Comparison of ENCODE assay signal across 23 mouse cellular contexts in genomic region chrX:71983205-71983604, GRCm38 (mm10). TPM values are rescaled to one million over a fixed set of nuclear protein-coding genes. Genes with fewer than 3 reads are reported as not detected.
DNase-seq lines count a peak whose midpoint lies in the region; ATAC-seq and TF ChIP-seq lines count a peak whose summit lies in the region.
"Had no signal": no experiment of that assay in that cellular context is flagged by ENCODE, and none has a peak within 500 bp of the region (broad histone marks: within the 10 kb centered on the region; RNA-seq: fewer than 3 reads in every experiment).

No protein-coding gene starts in this region.

- no peak overlapping the region for H3K4me2 ChIP-seq in lung, postnatal 0 days (replicated peaks; ENCODE audit: low read depth, low read length)
- H3K4me2 ChIP-seq: embryonic facial prominence, embryonic 12.5 days; forebrain, embryonic 13.5 days; forebrain, embryonic 15.5 days had no signal

- H3K9me3 ChIP-seq in lung, postnatal 0 days (ENCODE audit: low read length), result no peaks in the 10 kb centered on the region
- H3K9me3 ChIP-seq: embryonic facial prominence, embryonic 10.5 days; embryonic facial prominence, embryonic 12.5 days; forebrain, embryonic 13.5 days; forebrain, embryonic 15.5 days had no signal

- no peak overlapping the region for H3K9ac ChIP-seq in lung, postnatal 0 days (replicated peaks; ENCODE audit: low read depth)
- H3K9ac ChIP-seq: embryonic facial prominence, embryonic 12.5 days; forebrain, embryonic 13.5 days; forebrain, embryonic 15.5 days; forebrain, postnatal 0 days had no signal

- H3K27me3 ChIP-seq in lung, postnatal 0 days (replicated peaks; ENCODE audit: insufficient read depth, low read length), result no peaks in the 10 kb centered on the region
- H3K27me3 ChIP-seq: embryonic facial prominence, embryonic 12.5 days; forebrain, embryonic 13.5 days; forebrain, embryonic 15.5 days had no signal

- H3K4me1 ChIP-seq in lung, postnatal 0 days (ENCODE audit: insufficient read depth, low read depth, low read length), result no peaks in the 10 kb centered on the region
- H3K4me1 ChIP-seq: embryonic facial prominence, embryonic 10.5 days; embryonic facial prominence, embryonic 12.5 days; forebrain, embryonic 13.5 days; forebrain, embryonic 15.5 days had no signal

- H3K4me3 ChIP-seq in lung, postnatal 0 days (ENCODE audit: low read depth, low read length), result no peak overlapping the region
- H3K4me3 ChIP-seq: embryonic facial prominence, embryonic 10.5 days; embryonic facial prominence, embryonic 12.5 days; forebrain, embryonic 13.5 days; forebrain, embryonic 15.5 days had no signal

- TF ChIP-seq EP300 in lung, postnatal 0 days (IDR thresholded peaks at IDR 0.05), result no peak

- 13% methylated on average over 2 of the region's 2 CpGs for WGBS in lung, postnatal 0 days

- no peak for TF ChIP-seq CTCF in lung, postnatal 0 days (IDR thresholded peaks at IDR 0.05)

- H3K27ac ChIP-seq in lung, postnatal 0 days (ENCODE audit: low read length), result no peak overlapping the region
- H3K27ac ChIP-seq: embryonic facial prominence, embryonic 10.5 days; embryonic facial prominence, embryonic 12.5 days; forebrain, embryonic 13.5 days; forebrain, embryonic 15.5 days had no signal

- DNase-seq in frontal cortex, postnatal 10 days (ENCODE audit: low spot score in 2 of 2), result no peak
- DNase-seq in lung, postnatal 0 days (ENCODE audit: low spot score), result peak; percentile 61
- DNase-seq in lung, postnatal 14 days, result no peak
- peak; percentile 17 for DNase-seq in lung, postnatal 36 days
- DNase-seq in lung, postnatal 10 days, result no peak
- peak; percentile 7 for DNase-seq in brain, adult 2 months (ENCODE audit: low read depth, low spot score)
- DNase-seq in adrenal gland, adult 18-20 months (ENCODE audit: low spot score in 2 of 2), result no peak
- DNase-seq: adrenal gland, adult 2 months; cerebellum, adult 11-12 months; cerebellum, adult 2 months; cerebellum, adult 9-10 months; forebrain, postnatal 0 days had no signal

- H3K36me3 ChIP-seq in lung, postnatal 0 days (ENCODE audit: insufficient read depth, low read length), result no peaks in the 10 kb centered on the region
- H3K36me3 ChIP-seq: embryonic facial prominence, embryonic 10.5 days; embryonic facial prominence, embryonic 12.5 days; forebrain, embryonic 15.5 days had no signal

- peak; percentile 52; the same call in 1 of the 2 replicates for ATAC-seq in frontal cortex, adult (ENCODE audit: low TSS enrichment)
- ATAC-seq in lung, postnatal 0 days, result peak; percentile 58
- ATAC-seq: forebrain, embryonic 13.5 days; forebrain, embryonic 15.5 days; forebrain, postnatal 0 days had no signal

RNA-seq across cellular contexts. Expression of gene Cnga2, which starts 8.4 kb away (rescaled TPM):
- 0.80 and 0.91 TPM in 2 replicates for polyA plus RNA-seq in lung, postnatal 0 days (2015; fragmentation: Nextera tagmentation; extraction: Ambion mirVana)
- total RNA-seq in adrenal gland, adult 18-20 months (2021), result not detected
- total RNA-seq: adrenal gland, adult 2 months; ES-E14; MEL had no signal
- polyA plus RNA-seq: adrenal gland, adult 2 months; C2C12; embryonic facial prominence, embryonic 10.5 days; forebrain, embryonic 11.5 days had no signal

RNA-seq across cellular contexts. Expression of gene Fate1, which starts 10.4 kb away (rescaled TPM):
- polyA plus RNA-seq in lung, postnatal 0 days (2015; fragmentation: Nextera tagmentation; extraction: Ambion mirVana), result 0.19 and 0.26 TPM in 2 replicates
- total RNA-seq in adrenal gland, adult 18-20 months (2021), result not detected
- total RNA-seq: adrenal gland, adult 2 months; adrenal gland, postnatal 25 days; ES-E14; MEL had no signal
- polyA plus RNA-seq: C2C12; embryonic facial prominence, embryonic 10.5 days; embryonic facial prominence, embryonic 12.5 days; embryonic facial prominence, embryonic 14.5 days; forebrain, embryonic 11.5 days; forebrain, embryonic 13.5 days; forebrain, embryonic 15.5 days; forebrain, postnatal 0 days had no signal

RNA-seq across cellular contexts. Expression of gene Prrg3, which starts 20.8 kb away (rescaled TPM):
- 12.9 and 16.2 TPM in 2 replicates for polyA plus RNA-seq in lung, postnatal 0 days (2015; fragmentation: Nextera tagmentation; extraction: Ambion mirVana)
- total RNA-seq in adrenal gland, adult 18-20 months (2021), result 10 to 100 TPM; 15.4 to 18.6 TPM
- total RNA-seq: MEL had no signal
- polyA plus RNA-seq: C2C12 had no signal

Comparison
In these comparisons a context has a peak if more than half of its experiments do, and no peak if none do; other contexts are left out.
1. DNase-seq: peak in lung, postnatal 0 days (single experiment), lung, postnatal 36 days (single experiment) and brain, adult 2 months (single experiment); none in frontal cortex, postnatal 10 days (0 of 2), lung, postnatal 14 days (single experiment), lung, postnatal 10 days (single experiment) and adrenal gland, adult 18-20 months (0 of 2).